Mouse (Mus musculus) midbrain, postnatal 0 days (tissue): ENCODE measurements around the gene Mcf2l. TPM values are rescaled to one million over a fixed set of nuclear protein-coding genes. Genes with fewer than 3 reads are reported as not detected.

Source experiments
- ATAC-seq: fragments of 200-750 bp; cut with Nextera tagmentation; 2 replicates; pipeline ENCODE4 v1.8.0; 2017; ENCODE audit warnings: moderate number of reproducible peaks, mild to moderate bottlenecking, moderate TSS enrichment, moderate library complexity; ENCODE audit not compliant: low FRiP score
- DNase-seq: peaks from one replicate; pipeline ENCODE4 v3.0.0-alpha.2; 2015; ENCODE audit warnings: low spot score
- H3K27ac ChIP-seq: fragments of 300-500 bp; sonication (generic); 2 replicates; pipeline ENCODE4 v1.5.1; 2014; ENCODE audit warnings: low read depth, mild to moderate bottlenecking, low read length, mixed read lengths
- H3K27me3 ChIP-seq: fragments of 300-500 bp; sonication (generic); 2 replicates; pipeline ENCODE4 v1.6.1; 2014; ENCODE audit warnings: low read length, control low read depth, mixed read lengths; ENCODE audit not compliant: insufficient read depth
- H3K36me3 ChIP-seq: fragments of 300-500 bp; sonication (generic); 2 replicates; pipeline ENCODE4 v1.6.1; 2014; ENCODE audit warnings: low read length, control low read depth, mixed read lengths; ENCODE audit not compliant: insufficient read depth
- H3K4me1 ChIP-seq: fragments of 300-500 bp; sonication (generic); 2 replicates; pipeline ENCODE4 v1.6.1; 2014; ENCODE audit warnings: mild to moderate bottlenecking, control low read depth, antibody characterized with exemption, low read length, mixed read lengths; ENCODE audit not compliant: insufficient read depth
- H3K4me2 ChIP-seq: fragments of 300-500 bp; sonication (generic); 2 replicates; pipeline ENCODE4 v1.6.1; 2014; ENCODE audit warnings: low read depth, mild to moderate bottlenecking, low read length, mixed read lengths; ENCODE audit not compliant: poor library complexity, severe bottlenecking
- H3K4me3 ChIP-seq: fragments of 300-500 bp; sonication (generic); 2 replicates; pipeline ENCODE4 v1.5.1; 2014; ENCODE audit warnings: low read depth, mild to moderate bottlenecking, low read length, moderate library complexity
- H3K9ac ChIP-seq: fragments of 300-500 bp; sonication (generic); replicated peaks from 2 replicates; pipeline ENCODE4 v1.6.1; 2014; ENCODE audit warnings: mild to moderate bottlenecking, low read length, moderate library complexity, mixed read lengths; ENCODE audit not compliant: poor library complexity, severe bottlenecking
- H3K9me3 ChIP-seq: fragments of 300-500 bp; sonication (generic); 2 replicates; pipeline ENCODE4 v1.6.1; 2016; ENCODE audit warnings: low read length, control low read depth
- CTCF ChIP-seq: IDR thresholded peaks from 2 replicates; pipeline ENCODE4 v1.5.1; 2016; ENCODE audit warnings: antibody characterized with exemption, mild to moderate bottlenecking
- whole genome bisulfite sequencing: fragments of 180-500 bp; shearing (Covaris S2); extraction: QIAGEN DNeasy Blood & Tissue Kit; methylation state at CpG from one replicate; pipeline ENCODE4 v1.1.7; 2014; 5-methylcytosine and 5-hydroxymethylcytosine counted together
- polyA plus RNA-seq: library from polyadenylated mRNA; unstranded; fragments of >200 nt; fragmentation: Nextera tagmentation; extraction: Ambion mirVana; gene quantifications from 2 replicates; pipeline ENCODE4 v1.2.1, GENCODE M21; 2015
- total RNA-seq: library from RNA; depleted of rRNA; stranded (reverse); fragments of >200 nt; gene quantifications from 2 replicates; pipeline ENCODE4 v1.2.3, GENCODE M21; 2014

Mcf2l gene
- total and polyA plus RNA-seq, 2 experiments from 2014 or later, result 136 to 391 TPM

- no peak for TF ChIP-seq CTCF
- WGBS, result 86% methylated on average over 5 of the region's 5 CpGs
- H3K4me2 ChIP-seq, result no peak overlapping the region
- H3K27ac ChIP-seq, result no peak overlapping the region
- no peak overlapping the region for H3K4me3 ChIP-seq
- H3K27me3 ChIP-seq, result no peaks in the 10 kb centered on the region
- no peak overlapping the region for H3K9ac ChIP-seq
- 0 out of 2 replicates have a peak, but pooled peaks cover 3% of the 10 kb centered on the region for H3K36me3 ChIP-seq
- ATAC-seq (no peak), DNase-seq (no peak)
- H3K9me3 ChIP-seq, result no peaks in the 10 kb centered on the region
- no peaks in the 10 kb centered on the region for H3K4me1 ChIP-seq
These were observed 154.0 kb downstream of the Mcf2l start for GRCm38 (mm10) chr8:13027615-13028014.

- 72% methylated on average over 5 of the region's 5 CpGs for WGBS
- Histone ChIP-seq H3K27me3 (no peaks in the 10 kb centered on the region), H3K36me3 (0 out of 2 replicates have a peak, but pooled peaks cover 3% of the 10 kb centered on the region), H3K4me2 (no peak overlapping the region), H3K9me3 (no peaks in the 10 kb centered on the region), H3K27ac (no peak overlapping the region), H3K4me3 (no peak overlapping the region), H3K4me1 (no peaks in the 10 kb centered on the region), H3K9ac (no peak overlapping the region)
- no peak for TF ChIP-seq CTCF
- ATAC-seq, result no peak
- DNase-seq, result no peak
These were observed 154.9 kb downstream of the Mcf2l start for GRCm38 (mm10) chr8:13028482-13028881.

- Histone ChIP-seq H3K4me3 (no peak overlapping the region), H3K4me2 (no peak overlapping the region), H3K4me1 (no peaks in the 10 kb centered on the region), H3K9ac (no peak overlapping the region), H3K36me3 (no peaks in the 10 kb centered on the region), H3K9me3 (no peaks in the 10 kb centered on the region), H3K27ac (no peak overlapping the region), H3K27me3 (no peaks in the 10 kb centered on the region)
- WGBS, result 88% methylated on average over 10 of the region's 10 CpGs
- ATAC-seq (no peak), DNase-seq (peak; percentile 30)
- TF ChIP-seq CTCF, result no peak
These were observed 162.8 kb downstream of the Mcf2l start for GRCm38 (mm10) chr8:13036346-13036812.

GRCm38 (mm10) chr8:13037015-13037414 lies 163.4 kb downstream of the Mcf2l start, which contains the start of gene F10:
Gene F10, plus strand, starts transcription at chr8:13037308.
- Histone ChIP-seq H3K9ac (no peak within 1 kb of the TSS), H3K27me3 (no peaks in the 10 kb centered on the region), H3K27ac (no peak within 1 kb of the TSS), H3K4me3 (no peak within 1 kb of the TSS), H3K9me3 (no peaks in the 10 kb centered on the region), H3K4me2 (no peak within 1 kb of the TSS), H3K36me3 (no peaks in the 10 kb centered on the region), H3K4me1 (no peaks in the 10 kb centered on the region)
- no peak for TF ChIP-seq CTCF
- DNase-seq (no peak), ATAC-seq (no peak)
- 84% methylated on average over 7 of the region's 7 CpGs for WGBS

GRCm38 (mm10) chr8:13037569-13037968 lies 164.0 kb downstream of the Mcf2l start:
- no peak for DNase-seq
- no peak for TF ChIP-seq CTCF

GRCm38 (mm10) chr8:13039054-13039453 lies 165.4 kb downstream of the Mcf2l start:
- ATAC-seq, result no peak
- H3K9ac ChIP-seq, result no peak overlapping the region
- 73% methylated on average over 6 of the region's 6 CpGs for WGBS

More at GRCm38 (mm10) chr8:13037569-13037968, 164.0 kb downstream of the Mcf2l start:
- Histone ChIP-seq H3K27ac (no peak overlapping the region), H3K9me3 (no peaks in the 10 kb centered on the region), H3K36me3 (no peaks in the 10 kb centered on the region), H3K27me3 (no peaks in the 10 kb centered on the region), H3K4me1 (no peaks in the 10 kb centered on the region), H3K9ac (no peak overlapping the region), H3K4me2 (no peak overlapping the region), H3K4me3 (no peak overlapping the region)
- ATAC-seq, result no peak
- WGBS, result 44% methylated on average over 5 of the region's 5 CpGs

More at GRCm38 (mm10) chr8:13039054-13039453, 165.4 kb downstream of the Mcf2l start:
- Histone ChIP-seq H3K9me3 (no peaks in the 10 kb centered on the region), H3K4me3 (no peak overlapping the region), H3K4me2 (no peak overlapping the region), H3K4me1 (no peaks in the 10 kb centered on the region), H3K27ac (no peak overlapping the region), H3K27me3 (no peaks in the 10 kb centered on the region), H3K36me3 (no peaks in the 10 kb centered on the region)
- no peak for DNase-seq
- TF ChIP-seq CTCF, result no peak
